Mouse (Mus musculus): ENCODE results near the gene Prl3a1.

Prl3a1 gene

DNA sequence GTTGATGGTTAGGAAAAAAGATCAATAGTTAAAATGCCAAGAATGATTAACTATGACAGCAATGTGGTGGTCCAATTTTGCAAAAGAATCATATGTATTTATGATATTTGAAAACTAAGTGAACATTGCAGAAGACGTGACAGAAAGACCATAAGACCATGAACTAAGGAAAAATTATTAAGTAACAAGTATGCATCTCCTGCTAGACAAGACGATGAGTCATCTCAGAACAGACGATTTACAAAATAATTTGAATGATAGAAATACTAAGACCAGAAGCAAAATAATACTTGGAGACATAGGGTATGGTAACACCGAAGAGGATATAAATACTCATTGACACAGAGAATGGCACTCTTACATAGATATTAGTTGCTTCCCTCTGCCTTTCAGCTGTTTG, at the start of gene Prl3a1:
TSS of gene Prl3a1 (plus strand) at position 301 of the 400 bp plus-strand sequence.
- DNase-seq (ENCODE audit: low spot score in 2 of 2) = no peak

DNA sequence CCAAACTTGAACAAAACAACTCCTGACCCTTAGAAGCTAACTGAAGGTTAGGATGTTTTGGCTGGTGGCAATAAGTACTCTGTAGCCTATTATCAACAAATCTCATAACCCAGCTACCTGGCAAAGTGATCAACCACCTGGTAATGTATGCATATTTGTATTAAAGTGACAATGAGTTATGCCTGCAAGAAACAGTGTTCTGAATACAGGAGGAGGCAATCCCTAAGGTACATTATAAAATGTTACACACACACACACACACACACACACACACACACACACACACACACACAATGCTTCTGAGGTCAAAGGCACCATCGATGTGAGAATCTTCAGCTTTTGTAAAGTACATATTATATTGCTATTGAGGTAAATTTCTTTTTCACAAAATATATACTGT, 17.7 kb upstream of the Prl3a1 start, which contains the start of gene Prl3b1:
TSS of gene Prl3b1 (plus strand) at position 301 of the 400 bp plus-strand sequence.
- DNase-seq (ENCODE audit: low spot score in 2 of 2) = no peak

DNA sequence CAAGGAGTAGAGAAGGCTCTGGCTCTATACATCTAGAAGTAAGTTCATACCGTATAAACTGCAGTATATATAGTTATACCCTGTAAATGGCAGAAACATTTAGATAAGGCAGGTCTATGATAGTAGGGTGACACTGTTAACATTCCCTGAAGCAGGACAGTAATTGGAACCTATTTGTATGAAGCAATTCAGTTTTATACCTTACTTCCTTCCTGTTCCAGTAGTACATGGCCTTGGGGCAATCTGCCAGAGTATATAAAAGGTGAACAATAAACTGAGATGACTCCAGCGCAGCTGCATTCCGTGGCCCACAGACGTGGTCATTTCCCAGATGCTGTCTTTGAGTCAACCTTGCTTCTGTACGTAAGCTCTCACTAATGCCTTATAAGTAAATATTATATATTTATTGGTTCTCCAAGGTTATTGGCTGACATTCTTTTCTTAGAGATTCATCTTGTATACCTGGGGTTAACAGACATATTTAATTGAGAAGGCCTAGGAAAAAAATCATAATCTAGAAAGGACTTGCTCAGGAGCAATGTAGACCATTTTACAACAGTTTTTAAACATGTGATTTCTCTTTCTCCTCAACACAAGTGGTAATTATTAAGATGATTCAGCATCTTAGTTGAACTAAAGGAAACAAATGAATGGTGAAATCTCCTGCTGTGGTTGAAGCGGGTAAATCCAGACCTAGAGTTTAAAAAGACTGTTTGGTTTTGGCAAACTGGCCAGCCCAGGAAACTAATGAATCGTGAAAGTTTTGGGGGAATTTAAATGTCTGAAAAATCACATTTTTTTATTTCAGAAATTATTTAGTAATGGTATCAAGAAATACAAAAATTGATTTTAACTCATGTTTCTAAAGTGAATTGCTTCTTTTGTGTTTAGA, 53.3 kb downstream of the Prl3a1 start, which contains the start of gene Prl6a1:
TSS of gene Prl6a1 (plus strand) at position 294 of the 892 bp plus-strand sequence.
- no peak for DNase-seq (ENCODE audit: low spot score in 2 of 2)
